Mouse (Mus musculus) midbrain, postnatal 0 days (tissue): ENCODE results near the gene Fam131c. TPM values are rescaled to one million over a fixed set of nuclear protein-coding genes. Genes with fewer than 3 reads are reported as not detected.

Experiments
- ATAC-seq: fragments of 200-750 bp; cut with Nextera tagmentation; 2 replicates; pipeline ENCODE4 v1.8.0; 2017; ENCODE audit warnings: moderate number of reproducible peaks, mild to moderate bottlenecking, moderate TSS enrichment, moderate library complexity; ENCODE audit not compliant: low FRiP score
- DNase-seq: peaks from one replicate; pipeline ENCODE4 v3.0.0-alpha.2; 2015; ENCODE audit warnings: low spot score
- H3K27ac ChIP-seq: fragments of 300-500 bp; sonication (generic); 2 replicates; pipeline ENCODE4 v1.5.1; 2014; ENCODE audit warnings: low read depth, mild to moderate bottlenecking, low read length, mixed read lengths
- H3K27me3 ChIP-seq: fragments of 300-500 bp; sonication (generic); 2 replicates; pipeline ENCODE4 v1.6.1; 2014; ENCODE audit warnings: low read length, control low read depth, mixed read lengths; ENCODE audit not compliant: insufficient read depth
- H3K36me3 ChIP-seq: fragments of 300-500 bp; sonication (generic); 2 replicates; pipeline ENCODE4 v1.6.1; 2014; ENCODE audit warnings: low read length, control low read depth, mixed read lengths; ENCODE audit not compliant: insufficient read depth
- H3K4me1 ChIP-seq: fragments of 300-500 bp; sonication (generic); 2 replicates; pipeline ENCODE4 v1.6.1; 2014; ENCODE audit warnings: mild to moderate bottlenecking, control low read depth, antibody characterized with exemption, low read length, mixed read lengths; ENCODE audit not compliant: insufficient read depth
- H3K4me2 ChIP-seq: fragments of 300-500 bp; sonication (generic); 2 replicates; pipeline ENCODE4 v1.6.1; 2014; ENCODE audit warnings: low read depth, mild to moderate bottlenecking, low read length, mixed read lengths; ENCODE audit not compliant: poor library complexity, severe bottlenecking
- H3K4me3 ChIP-seq: fragments of 300-500 bp; sonication (generic); 2 replicates; pipeline ENCODE4 v1.5.1; 2014; ENCODE audit warnings: low read depth, mild to moderate bottlenecking, low read length, moderate library complexity
- H3K9ac ChIP-seq: fragments of 300-500 bp; sonication (generic); replicated peaks from 2 replicates; pipeline ENCODE4 v1.6.1; 2014; ENCODE audit warnings: mild to moderate bottlenecking, low read length, moderate library complexity, mixed read lengths; ENCODE audit not compliant: poor library complexity, severe bottlenecking
- H3K9me3 ChIP-seq: fragments of 300-500 bp; sonication (generic); 2 replicates; pipeline ENCODE4 v1.6.1; 2016; ENCODE audit warnings: low read length, control low read depth
- CTCF ChIP-seq: IDR thresholded peaks from 2 replicates; pipeline ENCODE4 v1.5.1; 2016; ENCODE audit warnings: antibody characterized with exemption, mild to moderate bottlenecking
- WGBS: fragments of 180-500 bp; shearing (Covaris S2); extraction: QIAGEN DNeasy Blood & Tissue Kit; methylation state at CpG from one replicate; pipeline ENCODE4 v1.1.7; 2014; 5-methylcytosine and 5-hydroxymethylcytosine counted together
- polyA plus RNA-seq: library from polyadenylated mRNA; unstranded; fragments of >200 nt; fragmentation: Nextera tagmentation; extraction: Ambion mirVana; gene quantifications from 2 replicates; pipeline ENCODE4 v1.2.1, GENCODE M21; 2015
- total RNA-seq: library from RNA; depleted of rRNA; stranded (reverse); fragments of >200 nt; gene quantifications from 2 replicates; pipeline ENCODE4 v1.2.3, GENCODE M21; 2014

Gene Fam131c
- total and polyA plus RNA-seq, 2 experiments from 2014 or later, result 56.7 to 119 TPM

DNA sequence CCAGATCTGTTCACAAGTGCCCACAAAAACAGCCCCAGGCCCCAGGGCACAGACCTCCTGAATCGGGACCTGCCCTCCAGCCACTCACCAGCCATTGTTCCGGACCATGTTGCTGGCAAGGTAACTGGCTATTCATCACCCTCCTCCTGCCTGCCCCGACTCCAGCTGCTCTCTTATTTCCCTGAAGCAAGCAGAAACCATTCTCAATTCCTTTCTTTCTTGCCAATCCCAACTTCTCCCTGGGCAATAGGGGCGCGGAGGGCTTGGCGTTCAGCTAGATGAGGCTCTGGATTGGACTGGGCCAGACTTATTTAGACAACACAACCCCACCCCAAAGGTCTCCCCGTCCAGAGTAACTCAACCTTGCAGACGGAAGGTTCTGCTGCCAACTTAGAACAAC is 11.7 kb downstream of the Fam131c start:
- H3K27me3 ChIP-seq, result peaks cover 3% of the 10 kb centered on the region; the same call in 1 of the 2 replicates
- H3K9me3 ChIP-seq, result no peaks in the 10 kb centered on the region
- 51% methylated on average over 8 of the region's 8 CpGs for WGBS
- no peak for DNase-seq
- H3K27ac ChIP-seq, result no peak overlapping the region
- no peak for TF ChIP-seq CTCF
- no peak for ATAC-seq
- no peak overlapping the region for H3K9ac ChIP-seq
- no peak overlapping the region for H3K4me2 ChIP-seq
- no peaks in the 10 kb centered on the region for H3K4me1 ChIP-seq
- H3K4me3 ChIP-seq, result no peak overlapping the region
- peaks cover 32% of the 10 kb centered on the region for H3K36me3 ChIP-seq

GRCm38 (mm10) chr4:141382406-141382805 is 14.4 kb downstream of the Fam131c start:
- DNase-seq (no peak), ATAC-seq (no peak)
- no peak for TF ChIP-seq CTCF
- H3K4me3 ChIP-seq, result no peak overlapping the region
- H3K9me3 ChIP-seq, result no peaks in the 10 kb centered on the region
- peaks cover 32% of the 10 kb centered on the region for H3K36me3 ChIP-seq
- H3K27ac ChIP-seq, result no peak overlapping the region
- H3K4me1 ChIP-seq, result no peaks in the 10 kb centered on the region
- H3K27me3 ChIP-seq, result peaks cover 3% of the 10 kb centered on the region; the same call in 1 of the 2 replicates
- no peak overlapping the region for H3K9ac ChIP-seq
- WGBS, result 17% methylated on average over 24 of the region's 25 CpGs
- H3K4me2 ChIP-seq, result peak overlapping the region; percentile 33

DNA sequence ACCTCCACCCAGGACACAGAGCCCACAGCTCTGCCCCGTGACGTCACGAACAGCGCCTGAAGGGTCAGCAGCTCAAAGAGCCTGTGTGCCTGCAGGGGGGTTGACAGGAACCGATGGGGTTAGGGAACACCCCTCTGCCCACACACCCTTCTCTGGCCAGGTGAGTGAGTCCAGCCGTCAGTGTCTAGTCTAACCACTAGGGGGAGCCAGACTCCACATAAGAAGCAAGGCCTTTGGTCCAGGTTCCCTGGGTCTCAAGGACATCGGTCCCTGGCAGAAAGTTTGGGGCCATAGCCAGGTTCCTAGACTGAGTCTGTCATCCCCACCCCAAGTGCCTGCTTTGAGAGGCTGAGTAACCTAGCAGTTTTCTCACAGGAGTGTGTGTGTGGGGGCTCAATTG is 17.3 kb downstream of the Fam131c start:
- H3K9me3 ChIP-seq, result no peaks in the 10 kb centered on the region
- DNase-seq (peak; percentile 85), ATAC-seq (no peak)
- no peak overlapping the region for H3K27ac ChIP-seq
- no peak overlapping the region for H3K9ac ChIP-seq
- peaks cover 26% of the 10 kb centered on the region for H3K36me3 ChIP-seq
- H3K4me1 ChIP-seq, result no peaks in the 10 kb centered on the region
- 0% methylated on average over 7 of the region's 7 CpGs for WGBS
- H3K4me3 ChIP-seq, result no peak overlapping the region
- peaks cover 3% of the 10 kb centered on the region; the same call in 1 of the 2 replicates for H3K27me3 ChIP-seq
- H3K4me2 ChIP-seq, result no peak overlapping the region
- peak; percentile 92 for TF ChIP-seq CTCF

DNA sequence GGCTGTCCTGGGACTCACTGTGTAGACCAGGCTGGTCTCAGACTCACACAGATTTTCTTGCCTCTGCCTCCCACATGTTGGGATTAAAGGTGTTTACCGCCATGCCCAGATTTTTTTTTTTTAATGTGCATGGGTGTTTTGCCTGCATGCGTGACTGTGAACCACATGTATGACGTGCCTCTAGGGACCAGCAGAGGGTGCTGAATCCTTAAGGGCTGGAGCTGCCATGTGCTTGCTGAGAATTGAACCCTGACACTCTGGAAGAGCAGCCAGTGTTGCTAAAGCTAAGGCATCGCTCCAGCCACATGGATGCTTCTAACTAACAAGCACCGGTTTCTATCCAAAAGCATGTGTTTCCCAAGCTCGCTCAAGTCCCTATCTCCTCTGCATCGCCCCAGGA is 18.1 kb downstream of the Fam131c start:
- Histone ChIP-seq H3K9ac (no peak overlapping the region), H3K4me2 (no peak overlapping the region), H3K9me3 (no peaks in the 10 kb centered on the region), H3K4me3 (no peak overlapping the region), H3K36me3 (peaks cover 17% of the 10 kb centered on the region; the same call in 1 of the 2 replicates), H3K27ac (no peak overlapping the region), H3K4me1 (no peaks in the 10 kb centered on the region), H3K27me3 (peaks cover 3% of the 10 kb centered on the region; the same call in 1 of the 2 replicates)
- TF ChIP-seq CTCF, result peak; percentile 41
- ATAC-seq (no peak), DNase-seq (no peak)
- WGBS, result 70% methylated on average over 7 of the region's 7 CpGs

DNA sequence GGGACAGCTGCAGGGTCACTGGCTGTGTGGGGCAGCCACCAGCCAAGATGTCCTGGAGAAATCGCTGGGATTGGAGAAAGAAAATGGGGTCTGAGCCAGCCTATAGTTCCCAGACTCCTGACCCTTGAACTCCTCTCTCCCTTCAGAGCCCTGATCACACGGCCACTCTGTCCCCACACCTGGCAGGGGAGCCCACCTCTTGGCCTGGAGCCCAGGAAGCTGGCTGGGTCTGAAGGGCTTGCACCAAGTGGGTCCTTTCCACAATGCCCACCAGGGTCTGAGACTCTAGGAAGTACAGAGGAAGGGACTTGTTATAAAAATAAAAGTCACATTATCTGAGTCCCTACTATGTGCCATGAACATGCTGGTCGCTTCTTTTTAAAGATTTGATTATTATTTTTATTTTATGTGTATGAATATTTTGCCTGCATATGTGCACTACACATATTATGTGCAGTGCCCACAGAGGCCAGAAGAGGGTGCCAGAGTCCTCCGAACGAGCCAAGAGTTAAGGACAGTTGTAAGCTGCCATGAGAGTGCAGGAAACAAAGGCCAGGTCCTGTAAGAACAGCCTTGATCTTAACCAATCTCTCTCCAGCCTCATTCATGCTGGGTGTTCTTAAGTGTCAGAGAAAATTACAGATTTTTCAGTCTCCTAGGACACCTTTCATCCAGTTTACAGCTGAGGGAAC is 19.2 kb downstream of the Fam131c start:
- Histone ChIP-seq H3K9me3 (no peaks in the 10 kb centered on the region), H3K4me3 (no peak overlapping the region), H3K4me1 (no peaks in the 10 kb centered on the region), H3K9ac (no peak overlapping the region), H3K4me2 (no peak overlapping the region), H3K36me3 (0 out of 2 replicates have a peak, but pooled peaks cover 10% of the 10 kb centered on the region), H3K27ac (no peak overlapping the region), H3K27me3 (peaks cover 3% of the 10 kb centered on the region; the same call in 1 of the 2 replicates)
- ATAC-seq, result no peak
- peak; percentile 77 for DNase-seq
- WGBS, result 18% methylated on average over 5 of the region's 5 CpGs
- peak; percentile 92 for TF ChIP-seq CTCF

DNA sequence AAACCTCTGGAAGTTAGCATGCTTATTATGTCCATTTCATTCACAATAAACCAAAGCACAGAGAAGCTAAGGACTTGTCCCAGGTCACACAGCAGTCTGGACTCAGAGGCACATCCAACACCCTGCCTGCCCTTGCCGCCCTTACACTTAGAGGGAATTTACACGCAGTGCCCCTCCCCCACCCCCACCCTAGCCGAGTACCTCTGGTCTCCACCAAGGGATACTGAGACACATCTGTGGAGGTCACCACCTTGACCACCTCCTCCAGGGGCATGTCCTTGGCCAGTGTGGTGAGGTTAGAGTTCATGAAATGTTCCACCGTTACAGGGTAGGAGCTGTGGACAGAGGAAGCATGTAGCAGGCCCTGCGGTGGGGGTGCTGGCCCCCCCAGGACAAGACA is 19.9 kb downstream of the Fam131c start:
- H3K27me3 ChIP-seq, result peaks cover 3% of the 10 kb centered on the region; the same call in 1 of the 2 replicates
- H3K9me3 ChIP-seq, result no peaks in the 10 kb centered on the region
- 68% methylated on average over 5 of the region's 5 CpGs for WGBS
- 0 out of 2 replicates have a peak, but pooled peaks cover 7% of the 10 kb centered on the region for H3K36me3 ChIP-seq
- no peak overlapping the region for H3K27ac ChIP-seq
- H3K9ac ChIP-seq, result no peak overlapping the region
- H3K4me2 ChIP-seq, result no peak overlapping the region
- no peak overlapping the region for H3K4me3 ChIP-seq
- no peak for ATAC-seq
- no peaks in the 10 kb centered on the region for H3K4me1 ChIP-seq
- no peak for TF ChIP-seq CTCF
- DNase-seq, result no peak
